Mouse (Mus musculus) hindbrain, embryonic 14.5 days (tissue): ENCODE measurements at regions not wholly inside any gene's neighbourhood (a gene's known extent, or its start where the extent isn't known, plus 50 kb on each side); places are given as distances from the start of the nearest gene placed in this dataset.

Experiments used
- ATAC-seq: fragments of 200-750 bp; cut with Nextera tagmentation; 2 replicates; pipeline ENCODE4 v1.8.0; 2017; ENCODE audit warnings: moderate number of reproducible peaks, mild to moderate bottlenecking, moderate TSS enrichment, moderate library complexity; ENCODE audit not compliant: low FRiP score
- DNase-seq: peaks from one replicate; pipeline ENCODE4 v3.0.0-alpha.2; 2015; ENCODE audit warnings: low spot score
- H3K27ac ChIP-seq: fragments of 300-500 bp; sonication (generic); 2 replicates; pipeline ENCODE4 v1.5.1; 2014; ENCODE audit warnings: mild to moderate bottlenecking, moderate library complexity
- H3K27me3 ChIP-seq: fragments of 300-500 bp; sonication (generic); 2 replicates; pipeline ENCODE4 v1.6.1; 2014; ENCODE audit warnings: mild to moderate bottlenecking, low read length, mixed read lengths; ENCODE audit not compliant: control insufficient read depth, insufficient read depth
- H3K36me3 ChIP-seq: fragments of 300-500 bp; sonication (generic); replicated peaks from 2 replicates; pipeline ENCODE4 v1.6.1; 2014; ENCODE audit not compliant: control insufficient read depth, insufficient read depth
- H3K4me1 ChIP-seq: fragments of 300-500 bp; sonication (generic); replicated peaks from 2 replicates; pipeline ENCODE4 v1.6.1; 2014; ENCODE audit warnings: antibody characterized with exemption, low read length, mixed read lengths; ENCODE audit not compliant: control insufficient read depth, insufficient read depth
- H3K4me2 ChIP-seq: fragments of 300-500 bp; sonication (generic); replicated peaks from 2 replicates; pipeline ENCODE4 v1.6.1; 2014; ENCODE audit warnings: mild to moderate bottlenecking, moderate library complexity
- H3K4me3 ChIP-seq: fragments of 300-500 bp; sonication (generic); replicated peaks from 2 replicates; pipeline ENCODE4 v1.5.1; 2014; ENCODE audit warnings: mild to moderate bottlenecking, low read length
- H3K9ac ChIP-seq: fragments of 300-500 bp; sonication (generic); 2 replicates; pipeline ENCODE4 v1.6.1; 2014
- H3K9me3 ChIP-seq: fragments of 300-500 bp; sonication (generic); 2 replicates; pipeline ENCODE4 v1.6.1; 2016; ENCODE audit warnings: low read length; ENCODE audit not compliant: control insufficient read depth
- WGBS: fragments of 180-500 bp; shearing (Covaris S2); extraction: QIAGEN DNeasy Blood & Tissue Kit; methylation state at CpG from one replicate; pipeline ENCODE4 v1.1.7; 2014; 5-methylcytosine and 5-hydroxymethylcytosine counted together

DNA sequence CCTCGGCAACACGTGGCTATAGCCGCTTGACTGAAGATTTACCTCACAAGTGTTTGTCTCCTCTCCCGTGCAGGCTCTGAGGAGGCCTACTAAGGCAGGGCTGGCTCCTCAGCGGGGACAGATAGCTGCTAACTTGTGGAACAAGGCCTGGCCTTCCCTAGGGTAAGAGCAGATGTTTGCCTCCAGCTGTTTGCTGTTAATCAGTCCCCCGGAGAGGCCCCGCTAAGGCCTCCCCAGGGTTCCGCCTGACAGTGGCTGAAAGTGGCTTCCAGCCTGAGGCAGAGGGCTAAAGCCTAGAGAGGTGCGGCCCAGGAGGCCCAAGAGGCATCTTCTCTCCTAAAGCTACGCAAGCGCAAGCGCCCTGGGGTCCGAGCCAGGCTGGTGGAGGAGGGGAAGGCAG lies 52.1 kb upstream of the Dlx4 start:
- Histone ChIP-seq H3K9me3 (no peaks in the 10 kb centered on the region), H3K4me3 (no peak overlapping the region), H3K4me2 (no peak overlapping the region), H3K9ac (no peak overlapping the region), H3K4me1 (no peaks in the 10 kb centered on the region), H3K27ac (no peak overlapping the region), H3K27me3 (peaks cover 26% of the 10 kb centered on the region), H3K36me3 (no peaks in the 10 kb centered on the region)
- DNase-seq (no peak), ATAC-seq (no peak)
- 44% methylated on average over 13 of the region's 13 CpGs for WGBS

DNA sequence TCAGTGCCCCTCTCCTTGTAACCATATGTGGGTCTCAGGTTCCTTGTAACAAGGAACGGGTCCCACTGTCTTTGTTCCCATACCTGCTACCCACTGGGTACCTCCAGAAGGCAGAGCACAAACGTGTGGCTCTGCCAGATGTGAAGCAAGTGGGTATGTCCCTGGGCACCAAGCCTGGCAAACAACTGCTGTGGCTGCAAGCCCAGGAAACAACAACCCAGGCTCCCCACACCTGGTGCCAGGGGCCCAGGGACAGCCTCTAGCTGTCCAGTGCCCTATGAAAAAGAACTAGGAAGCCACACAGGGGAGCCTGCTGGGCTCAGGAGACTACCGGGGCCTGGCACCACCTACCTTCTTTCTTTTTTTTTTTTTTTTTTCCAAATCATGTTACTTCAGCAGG lies 54.9 kb upstream of the Dlx4 start:
- H3K36me3 ChIP-seq, result no peaks in the 10 kb centered on the region
- H3K4me2 ChIP-seq, result no peak overlapping the region
- H3K27ac ChIP-seq, result no peak overlapping the region
- peaks cover 34% of the 10 kb centered on the region for H3K27me3 ChIP-seq
- H3K9ac ChIP-seq, result no peak overlapping the region
- H3K9me3 ChIP-seq, result no peaks in the 10 kb centered on the region
- WGBS, result 57% methylated on average over 3 of the region's 3 CpGs
- H3K4me3 ChIP-seq, result no peak overlapping the region
- no peaks in the 10 kb centered on the region for H3K4me1 ChIP-seq
- DNase-seq, result no peak
- no peak for ATAC-seq

DNA sequence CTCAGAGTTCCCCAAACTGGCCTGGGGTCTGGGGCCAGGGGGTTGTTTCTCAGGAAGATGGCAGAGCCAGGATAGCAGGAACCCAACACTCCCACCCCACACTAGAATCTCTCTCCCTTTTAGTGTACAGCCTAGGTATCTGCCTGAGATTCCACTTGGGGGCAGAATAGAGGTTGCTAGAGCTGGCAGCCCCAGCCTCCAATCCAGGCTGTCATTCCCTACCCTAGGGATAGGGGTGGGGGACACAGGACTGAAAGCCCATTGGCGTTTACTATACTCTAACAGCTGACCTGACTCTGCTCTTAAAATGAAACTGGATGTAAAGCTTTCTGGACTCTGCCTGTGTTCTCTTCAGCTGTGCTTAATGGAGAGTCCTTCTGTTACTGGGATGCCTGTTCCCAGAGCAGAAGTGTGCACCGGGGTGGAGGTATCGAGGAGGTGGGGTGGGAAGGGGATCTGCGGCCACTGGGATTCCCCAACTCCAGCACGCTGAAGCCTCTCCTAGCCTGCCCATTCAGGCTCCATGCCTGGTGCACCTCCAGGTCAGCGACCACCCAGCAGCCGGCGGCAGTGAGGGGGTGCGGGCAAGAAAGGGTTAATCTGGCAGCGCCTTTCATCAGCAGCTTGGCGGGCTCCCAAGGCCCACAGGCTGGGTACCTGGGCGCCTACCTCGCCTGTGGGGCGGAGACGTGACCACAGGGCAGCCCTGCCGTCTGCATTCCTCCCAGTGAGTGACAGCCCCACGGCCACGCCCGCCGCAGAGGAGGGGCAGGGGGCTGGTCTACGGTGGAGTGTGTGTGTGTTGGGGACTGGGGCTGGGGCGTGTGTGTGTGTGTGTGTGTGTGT lies 50.9 kb upstream of the Tac4 start:
- peak overlapping the region; percentile 41 for H3K4me2 ChIP-seq
- no peaks in the 10 kb centered on the region for H3K36me3 ChIP-seq
- no peak overlapping the region for H3K9ac ChIP-seq
- ATAC-seq (peak; percentile 53; the same call in 1 of the 2 replicates), DNase-seq (peak; percentile 29)
- H3K4me1 ChIP-seq, result peaks cover 3% of the 10 kb centered on the region; the same call in 1 of the 2 replicates
- H3K9me3 ChIP-seq, result no peaks in the 10 kb centered on the region
- 0 out of 2 replicates have a peak overlapping the region, but pooled peaks have one; percentile 1 for H3K4me3 ChIP-seq
- WGBS, result 4% methylated on average over 21 of the region's 22 CpGs
- H3K27ac ChIP-seq, result no peak overlapping the region
- no peaks in the 10 kb centered on the region for H3K27me3 ChIP-seq

DNA sequence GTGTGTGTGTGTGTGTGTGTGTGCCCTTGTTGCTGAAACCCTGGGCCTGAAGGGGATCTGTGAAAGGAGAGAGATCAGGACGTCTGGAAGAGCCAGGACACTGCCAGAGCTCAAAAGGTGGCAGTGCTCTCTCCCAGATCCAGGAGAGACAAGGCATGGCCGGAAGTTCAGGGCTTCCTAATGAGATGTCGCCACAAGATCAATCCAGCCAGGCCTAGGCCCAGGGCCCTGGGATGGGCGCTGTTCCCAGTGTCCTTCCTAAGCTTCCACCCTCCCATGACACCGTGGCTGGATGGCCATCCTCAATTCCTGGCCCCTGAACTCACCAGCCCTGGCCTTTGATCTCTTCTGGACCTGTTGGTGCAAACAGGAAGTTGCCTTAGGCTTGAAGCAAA lies 50.3 kb upstream of the Tac4 start:
- Histone ChIP-seq H3K36me3 (no peaks in the 10 kb centered on the region), H3K4me3 (no peak overlapping the region), H3K9me3 (no peaks in the 10 kb centered on the region), H3K27me3 (0 out of 2 replicates have a peak, but pooled peaks cover 4% of the 10 kb centered on the region), H3K4me2 (peak overlapping the region; percentile 41; the same call in 1 of the 2 replicates), H3K4me1 (peaks cover 3% of the 10 kb centered on the region; the same call in 1 of the 2 replicates), H3K9ac (no peak overlapping the region), H3K27ac (no peak overlapping the region)
- DNase-seq (no peak), ATAC-seq (no peak)
- 29% methylated on average over 5 of the region's 5 CpGs for WGBS
